Mouse (Mus musculus) kidney, adult 2 months (tissue): ENCODE data around the gene Fgr.

Experiments used
- CTCF ChIP-seq: fragments of 200-500 bp; conservative IDR thresholded peaks from 2 replicates; pipeline ENCODE4 v1.5.1; 2011; ENCODE audit warnings: low read depth, mild to moderate bottlenecking, control low read depth, low read length, moderate library complexity, mixed read lengths; ENCODE audit not compliant: insufficient read depth, insufficient read length
- POLR2A ChIP-seq: fragments of 200-500 bp; IDR thresholded peaks from one replicate; pipeline ENCODE4 v1.6.1; 2011; ENCODE audit warnings: low read depth, low read length, control low read depth

DNA sequence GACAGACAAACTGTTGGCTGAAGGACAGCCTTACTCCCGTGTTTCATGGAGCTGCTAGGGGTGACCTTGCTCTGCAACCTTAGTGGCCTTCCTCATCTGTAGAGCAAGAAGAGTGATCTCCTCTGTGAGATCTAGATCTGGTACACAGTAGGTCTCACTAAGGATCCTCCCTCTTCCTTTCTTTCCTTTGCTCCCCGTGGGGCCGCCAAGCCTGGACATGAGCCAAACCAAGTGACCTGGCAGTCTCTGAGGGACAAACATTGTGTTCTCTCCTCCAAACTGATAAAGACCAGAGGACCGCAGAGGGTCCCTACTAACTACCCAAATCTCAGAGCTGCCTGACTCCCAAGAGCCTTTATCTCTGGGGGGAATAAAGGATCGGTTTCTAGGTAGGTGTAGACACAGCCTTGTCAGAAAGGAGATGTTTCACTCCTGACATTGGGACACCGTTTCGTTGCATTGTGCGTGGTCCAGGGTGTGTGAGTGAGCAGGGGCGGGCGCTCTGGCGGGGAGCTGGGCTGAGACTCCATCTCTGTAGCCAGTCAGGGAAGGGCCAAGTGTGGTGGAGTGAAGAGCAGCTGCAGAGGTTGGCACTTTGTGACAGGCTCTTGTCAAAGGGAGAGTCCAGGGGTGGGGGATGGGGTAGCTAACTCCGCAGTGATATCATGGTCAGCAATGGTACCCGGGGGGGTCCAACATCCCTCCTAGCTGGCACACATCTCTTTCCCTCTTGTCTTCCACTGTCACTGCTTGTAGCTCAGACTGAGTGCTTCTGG is 12.8 kb upstream of the Fgr start:
- TF ChIP-seq CTCF (no peak), POLR2A (no peak)
